Mouse (Mus musculus) G1E (cell line): ENCODE measurements around the gene Zfp988.
"Not testable (repeated sequence)": the region's sequence is repeated elsewhere in the genome, so short reads cannot be mapped to it uniquely, and the experiment has no call there.

Experiments
- CTCF ChIP-seq: IDR thresholded peaks from 2 replicates; pipeline ENCODE4 v1.5.1; 2012; ENCODE audit warnings: low read depth, low read length, inconsistent platforms, mixed read lengths
- GATA1 ChIP-seq: IDR thresholded peaks from 2 replicates; pipeline ENCODE4 v1.6.1; 2012; ENCODE audit warnings: borderline replicate concordance, low read length, inconsistent platforms, mixed read lengths
- GATA2 ChIP-seq: IDR thresholded peaks from 2 replicates; pipeline ENCODE4 v1.6.1; 2012; ENCODE audit warnings: low read depth, low read length, inconsistent platforms, borderline replicate concordance
- TAL1 ChIP-seq: conservative IDR thresholded peaks from 2 replicates; pipeline ENCODE4 v1.6.1; 2012; ENCODE audit warnings: low read depth, low read length, inconsistent platforms, mixed read lengths

- not testable (repeated sequence) for TF ChIP-seq CTCF, GATA1, GATA2, TAL1
Observed at GRCm38 (mm10) chr4:147383199-147383598, 77.7 kb downstream of the Zfp988 start.
